Mouse (Mus musculus) lung, postnatal 25 days (tissue): ENCODE results near the gene Olfr808.

Source experiments
- DNase-seq: peaks from one replicate; pipeline ENCODE4 v3.0.0; 2022; ENCODE audit warnings: low spot score

Olfr808 gene

GRCm38 (mm10) chr10:129765182-129765581, at the start of gene Olfr808:
Gene Olfr808 (plus strand): TSS chr10:129765482.
- no peak for DNase-seq

GRCm38 (mm10) chr10:129729275-129729674, 36.0 kb upstream of the Olfr808 start, which contains the start of gene Olfr805:
Gene Olfr805 (minus strand): TSS chr10:129729375.
- no peak for DNase-seq

GRCm38 (mm10) chr10:129741821-129742220, 23.5 kb upstream of the Olfr808 start, which contains the start of gene Olfr806:
Gene Olfr806 (minus strand): TSS chr10:129741921.
- DNase-seq, result no peak

GRCm38 (mm10) chr10:129757693-129758092, 7.6 kb upstream of the Olfr808 start, which contains the start of gene Olfr807:
Gene Olfr807 (minus strand): TSS chr10:129757793.
- DNase-seq, result no peak

GRCm38 (mm10) chr10:129774338-129774737, 9.1 kb downstream of the Olfr808 start, which contains the start of gene Olfr809:
Gene Olfr809 (plus strand): TSS chr10:129774638.
- DNase-seq, result no peak

GRCm38 (mm10) chr10:129778123-129778522, 12.8 kb downstream of the Olfr808 start:
- DNase-seq, result no peak

- DNase-seq, result no peak
Measured at GRCm38 (mm10) chr10:129794817-129795216, 29.5 kb downstream of the Olfr808 start, which contains the start of gene Olfr810. Gene Olfr810 (minus strand): TSS chr10:129794917.

GRCm38 (mm10) chr10:129804296-129804695, 39.0 kb downstream of the Olfr808 start, which contains the start of gene Olfr811:
Gene Olfr811 (minus strand): TSS chr10:129804396.
- no peak for DNase-seq
